19 mouse cellular contexts compared by ENCODE assay signal in the genomic region with DNA sequence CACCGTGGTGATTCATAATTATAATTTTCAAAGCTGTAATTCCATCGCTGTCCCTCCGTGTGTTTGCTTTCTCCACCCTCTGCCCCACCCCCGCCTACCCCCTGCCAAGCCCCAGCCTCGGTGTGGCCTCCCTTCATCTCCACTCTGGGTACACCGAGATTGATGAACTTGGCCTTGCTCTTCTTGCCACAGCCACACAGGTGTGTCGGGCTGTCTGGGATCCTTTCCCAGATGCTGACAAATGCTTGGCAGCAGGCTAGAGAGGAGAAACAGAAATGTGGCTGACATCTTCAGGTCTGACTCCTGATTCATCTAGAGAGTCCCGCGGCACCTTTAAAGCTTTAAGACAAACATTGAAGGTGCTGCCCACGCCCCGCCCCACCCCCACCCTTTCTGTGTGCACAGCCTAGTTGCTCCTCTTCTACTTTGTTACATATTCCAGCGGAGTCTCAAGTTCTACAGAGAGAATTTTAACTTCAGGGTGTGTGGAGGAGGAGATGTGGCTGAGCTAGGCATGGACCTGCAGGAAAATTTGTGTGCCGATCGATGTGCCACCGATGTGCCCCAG.
DNase-seq lines count a peak whose midpoint lies in the region; ATAC-seq and TF ChIP-seq lines count a peak whose summit lies in the region.
"Had no signal": no experiment of that assay in that cellular context is flagged by ENCODE, and none has a peak within 500 bp of the region (broad histone marks: within the 10 kb centered on the region; RNA-seq: fewer than 3 reads in every experiment).

No protein-coding gene starts in this region.

- whole genome bisulfite sequencing in liver, postnatal 0 days (ENCODE audit: insufficient replicate concordance), result 60% methylated on average over 15 of the region's 15 CpGs
- 17% methylated on average over 15 of the region's 15 CpGs for WGBS in embryonic facial prominence, embryonic 15.5 days
- WGBS in limb, embryonic 13.5 days, result 32% methylated on average over 15 of the region's 15 CpGs
- 60% methylated on average over 15 of the region's 15 CpGs for WGBS in forebrain, postnatal 0 days

- no peak for TF ChIP-seq CTCF in liver, postnatal 0 days (IDR thresholded peaks at IDR 0.05; ENCODE audit: low read depth)
- TF ChIP-seq CTCF in forebrain, postnatal 0 days (IDR thresholded peaks at IDR 0.05; ENCODE audit: low read depth), result no peak

- H3K27ac ChIP-seq in liver, postnatal 0 days (ENCODE audit: low read depth), result no peak overlapping the region
- peak overlapping the region; percentile 75 for H3K27ac ChIP-seq in embryonic facial prominence, embryonic 15.5 days (replicated peaks)
- H3K27ac ChIP-seq in limb, embryonic 13.5 days, result no peak overlapping the region
- H3K27ac ChIP-seq in forebrain, postnatal 0 days (ENCODE audit: low read depth, low read length), result no peak overlapping the region
- H3K27ac ChIP-seq: hindbrain, embryonic 10.5 days; liver, embryonic 12.5 days; midbrain, embryonic 12.5 days had no signal

- no peaks in the 10 kb centered on the region for H3K4me1 ChIP-seq in liver, postnatal 0 days (ENCODE audit: insufficient read depth)
- peaks cover 43% of the 10 kb centered on the region for H3K4me1 ChIP-seq in embryonic facial prominence, embryonic 15.5 days
- peaks cover 60% of the 10 kb centered on the region for H3K4me1 ChIP-seq in limb, embryonic 13.5 days
- 0 out of 2 replicates have a peak, but pooled peaks cover 8% of the 10 kb centered on the region for H3K4me1 ChIP-seq in forebrain, postnatal 0 days (ENCODE audit: insufficient read depth)

- H3K27me3 ChIP-seq in liver, postnatal 0 days (ENCODE audit: insufficient read depth, low read length), result no peaks in the 10 kb centered on the region
- no peaks in the 10 kb centered on the region for H3K27me3 ChIP-seq in embryonic facial prominence, embryonic 15.5 days
- H3K27me3 ChIP-seq in limb, embryonic 13.5 days, result no peaks in the 10 kb centered on the region
- no peaks in the 10 kb centered on the region for H3K27me3 ChIP-seq in forebrain, postnatal 0 days (ENCODE audit: insufficient read depth, low read length)
- H3K27me3 ChIP-seq: liver, embryonic 12.5 days; midbrain, embryonic 12.5 days had no signal

- TF ChIP-seq EP300 in liver, postnatal 0 days (IDR thresholded peaks at IDR 0.05; ENCODE audit: low read depth), result no peak

- no peaks in the 10 kb centered on the region for H3K9me3 ChIP-seq in liver, postnatal 0 days (ENCODE audit: low read length)
- no peaks in the 10 kb centered on the region for H3K9me3 ChIP-seq in embryonic facial prominence, embryonic 15.5 days (replicated peaks)
- H3K9me3 ChIP-seq in limb, embryonic 13.5 days, result no peaks in the 10 kb centered on the region
- H3K9me3 ChIP-seq in forebrain, postnatal 0 days (ENCODE audit: low read length), result no peaks in the 10 kb centered on the region
- H3K9me3 ChIP-seq: G1E; hindbrain, embryonic 10.5 days; liver, embryonic 12.5 days; midbrain, embryonic 12.5 days had no signal

- ATAC-seq in liver, postnatal 0 days, result no peak
- ATAC-seq in embryonic facial prominence, embryonic 15.5 days (ENCODE audit: insufficient number of reproducible peaks, low FRiP score, low TSS enrichment, low read depth), result 0 out of 2 replicates have a peak, but pooled peaks have one; percentile 70
- ATAC-seq in limb, embryonic 13.5 days (ENCODE audit: low FRiP score, low read depth), result no peak
- ATAC-seq in forebrain, postnatal 0 days, result no peak
- ATAC-seq: inflammation-experienced regulatory T-cells, adult 6 months; liver, embryonic 12.5 days had no signal

- peak; percentile 7 for DNase-seq in liver
- no peak for DNase-seq in liver, postnatal 0 days
- DNase-seq in brain, adult 2 months (ENCODE audit: low read depth, low spot score), result peak; percentile 28
- no peak for DNase-seq in spleen, postnatal 36 days (ENCODE audit: low spot score in 2 of 2)
- no peak for DNase-seq in gastrocnemius, adult 18-20 months (ENCODE audit: low spot score)
- DNase-seq in forebrain, postnatal 0 days, result no peak
- DNase-seq: cerebellum, postnatal 25 days; kidney, postnatal 25 days; lung, postnatal 4 days; right cerebral cortex, adult 18-20 months; thymus, postnatal 14 days had no signal

- H3K9ac ChIP-seq in liver, postnatal 0 days (replicated peaks), result no peak overlapping the region
- no peak overlapping the region for H3K9ac ChIP-seq in embryonic facial prominence, embryonic 15.5 days
- no peak overlapping the region for H3K9ac ChIP-seq in limb, embryonic 13.5 days
- H3K9ac ChIP-seq in forebrain, postnatal 0 days, result no peak overlapping the region
- H3K9ac ChIP-seq: liver, embryonic 12.5 days; midbrain, embryonic 12.5 days had no signal

- H3K4me2 ChIP-seq in liver, postnatal 0 days (ENCODE audit: low read depth, low read length), result no peak overlapping the region
- H3K4me2 ChIP-seq in embryonic facial prominence, embryonic 15.5 days (replicated peaks), result peak overlapping the region; percentile 40
- H3K4me2 ChIP-seq in limb, embryonic 13.5 days (replicated peaks), result peak overlapping the region; percentile 31
- H3K4me2 ChIP-seq in forebrain, postnatal 0 days (ENCODE audit: low read depth), result no peak overlapping the region
- H3K4me2 ChIP-seq: liver, embryonic 12.5 days; midbrain, embryonic 12.5 days had no signal

- no peaks in the 10 kb centered on the region for H3K36me3 ChIP-seq in liver, postnatal 0 days (replicated peaks; ENCODE audit: insufficient read depth, low read length)
- H3K36me3 ChIP-seq in embryonic facial prominence, embryonic 15.5 days, result no peaks in the 10 kb centered on the region
- peaks cover 5% of the 10 kb centered on the region for H3K36me3 ChIP-seq in limb, embryonic 13.5 days
- no peaks in the 10 kb centered on the region for H3K36me3 ChIP-seq in forebrain, postnatal 0 days (ENCODE audit: insufficient read depth)
- H3K36me3 ChIP-seq: G1E; liver, embryonic 12.5 days; midbrain, embryonic 12.5 days had no signal

- H3K4me3 ChIP-seq in liver, postnatal 0 days (ENCODE audit: low read depth, low read length), result no peak overlapping the region
- H3K4me3 ChIP-seq in embryonic facial prominence, embryonic 15.5 days (replicated peaks), result peak overlapping the region; percentile 10; the same call in 1 of the 2 replicates
- no peak overlapping the region for H3K4me3 ChIP-seq in limb, embryonic 13.5 days
- no peak overlapping the region for H3K4me3 ChIP-seq in forebrain, postnatal 0 days (ENCODE audit: low read depth, low read length)
- H3K4me3 ChIP-seq: hindbrain, embryonic 10.5 days; liver, embryonic 12.5 days; midbrain, embryonic 12.5 days; myocyte had no signal

Comparison
In these comparisons a context has a peak if more than half of its experiments do, and no peak if none do; other contexts are left out.
1. DNase-seq: peak in liver (single experiment) and brain, adult 2 months (single experiment); none in liver, postnatal 0 days (single experiment), spleen, postnatal 36 days (0 of 2), gastrocnemius, adult 18-20 months (single experiment) and forebrain, postnatal 0 days (single experiment).
2. H3K4me2 ChIP-seq: peak in embryonic facial prominence, embryonic 15.5 days (single experiment) and limb, embryonic 13.5 days (single experiment); none in liver, postnatal 0 days (single experiment) and forebrain, postnatal 0 days (single experiment).